Mouse (Mus musculus): ENCODE data around the gene Ceacam20. TPM values are rescaled to one million over a fixed set of nuclear protein-coding genes. Genes with fewer than 3 reads are reported as not detected.
"Not testable (repeated sequence)": the region's sequence is repeated elsewhere in the genome, so short reads cannot be mapped to it uniquely, and the experiment has no call there.

Ceacam20 gene
- total RNA-seq, 1 experiment from 2014 or later, result not detected

GRCm38 (mm10) chr7:19945201-19945600 lies 20.0 kb upstream of the Ceacam20 start:
- peak; percentile 57; the same call in 1 of the 2 replicates for ATAC-seq (replicated peaks; ENCODE audit: insufficient number of reproducible peaks, low FRiP score, low TSS enrichment, poor library complexity, severe bottlenecking)

GRCm38 (mm10) chr7:19945821-19946515 lies 19.2 kb upstream of the Ceacam20 start:
- no peak for ATAC-seq (replicated peaks; ENCODE audit: insufficient number of reproducible peaks, low FRiP score, low TSS enrichment, poor library complexity, severe bottlenecking)

GRCm38 (mm10) chr7:19948956-19949355 lies 16.3 kb upstream of the Ceacam20 start:
- no peak for ATAC-seq (replicated peaks; ENCODE audit: insufficient number of reproducible peaks, low FRiP score, low TSS enrichment, poor library complexity, severe bottlenecking)

- ATAC-seq (replicated peaks; ENCODE audit: insufficient number of reproducible peaks, low FRiP score, low TSS enrichment, poor library complexity, severe bottlenecking), result no peak
Observed at GRCm38 (mm10) chr7:19949996-19950395, 15.2 kb upstream of the Ceacam20 start.

- no peak for ATAC-seq (replicated peaks; ENCODE audit: insufficient number of reproducible peaks, low FRiP score, low TSS enrichment, poor library complexity, severe bottlenecking)
Observed at GRCm38 (mm10) chr7:19950589-19950988, 14.6 kb upstream of the Ceacam20 start, which contains the start of gene Igsf23. Gene Igsf23 (minus strand): TSS chr7:19950756.

- ATAC-seq (replicated peaks; ENCODE audit: insufficient number of reproducible peaks, low FRiP score, low TSS enrichment, poor library complexity, severe bottlenecking), result no peak
Observed at GRCm38 (mm10) chr7:19952320-19952986, 12.8 kb upstream of the Ceacam20 start.

- ATAC-seq (replicated peaks; ENCODE audit: insufficient number of reproducible peaks, low FRiP score, low TSS enrichment, poor library complexity, severe bottlenecking), result no peak
Observed at GRCm38 (mm10) chr7:19953054-19953453, 12.2 kb upstream of the Ceacam20 start.

- no peak for ATAC-seq (replicated peaks; ENCODE audit: insufficient number of reproducible peaks, low FRiP score, low TSS enrichment, poor library complexity, severe bottlenecking)
Observed at GRCm38 (mm10) chr7:19955861-19956260, 9.4 kb upstream of the Ceacam20 start.

GRCm38 (mm10) chr7:19956341-19956781 lies 8.9 kb upstream of the Ceacam20 start:
- peak; percentile 87 for ATAC-seq (replicated peaks; ENCODE audit: insufficient number of reproducible peaks, low FRiP score, low TSS enrichment, poor library complexity, severe bottlenecking)

- no peak for ATAC-seq (replicated peaks; ENCODE audit: insufficient number of reproducible peaks, low FRiP score, low TSS enrichment, poor library complexity, severe bottlenecking)
Observed at GRCm38 (mm10) chr7:19962423-19962822, 2.8 kb upstream of the Ceacam20 start.

GRCm38 (mm10) chr7:19969106-19969505 lies 3.9 kb downstream of the Ceacam20 start:
- no peak for ATAC-seq (replicated peaks; ENCODE audit: insufficient number of reproducible peaks, low FRiP score, low TSS enrichment, poor library complexity, severe bottlenecking)

GRCm38 (mm10) chr7:19969541-19970090 lies 4.4 kb downstream of the Ceacam20 start:
- no peak for ATAC-seq (replicated peaks; ENCODE audit: insufficient number of reproducible peaks, low FRiP score, low TSS enrichment, poor library complexity, severe bottlenecking)

- ATAC-seq (replicated peaks; ENCODE audit: insufficient number of reproducible peaks, low FRiP score, low TSS enrichment, poor library complexity, severe bottlenecking), result no peak
Observed at GRCm38 (mm10) chr7:19970196-19970595, 5.0 kb downstream of the Ceacam20 start.

GRCm38 (mm10) chr7:19971516-19971915 lies 6.3 kb downstream of the Ceacam20 start:
- no peak for ATAC-seq (replicated peaks; ENCODE audit: insufficient number of reproducible peaks, low FRiP score, low TSS enrichment, poor library complexity, severe bottlenecking)

- ATAC-seq (replicated peaks; ENCODE audit: insufficient number of reproducible peaks, low FRiP score, low TSS enrichment, poor library complexity, severe bottlenecking), result not testable (repeated sequence)
Observed at GRCm38 (mm10) chr7:19991165-19991564, 26.0 kb downstream of the Ceacam20 start, which contains the start of gene Nlrp9b. Gene Nlrp9b (plus strand): TSS chr7:19991465.

GRCm38 (mm10) chr7:19996721-19997120 lies 31.5 kb downstream of the Ceacam20 start:
- ATAC-seq (replicated peaks; ENCODE audit: insufficient number of reproducible peaks, low FRiP score, low TSS enrichment, poor library complexity, severe bottlenecking), result not testable (repeated sequence)

- ATAC-seq (replicated peaks; ENCODE audit: insufficient number of reproducible peaks, low FRiP score, low TSS enrichment, poor library complexity, severe bottlenecking), result no peak
Observed at GRCm38 (mm10) chr7:20009987-20010386, 44.8 kb downstream of the Ceacam20 start.
